ENCODE assay signal across 22 mouse cellular contexts in the genomic region with DNA sequence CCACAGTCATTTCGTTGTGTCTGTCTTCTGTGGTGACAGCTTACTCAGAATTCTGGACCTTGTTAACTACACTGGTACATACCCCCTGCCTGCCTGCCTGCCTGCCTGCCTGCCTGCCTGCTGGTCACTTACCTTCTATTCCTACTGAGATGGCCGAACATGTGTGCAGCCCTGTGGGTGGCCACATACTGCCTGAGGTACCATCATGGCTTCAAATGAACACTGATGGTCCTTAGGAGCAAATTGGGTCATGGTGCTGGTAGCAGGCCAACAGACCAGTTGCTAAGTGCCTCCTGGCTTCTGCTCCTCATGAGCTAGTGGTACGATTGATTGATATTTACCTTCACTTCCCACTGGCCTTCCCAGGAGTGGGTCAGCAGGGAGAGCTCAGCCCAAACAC. TPM values are rescaled to one million over a fixed set of nuclear protein-coding genes. Genes with fewer than 3 reads are reported as not detected.
DNase-seq lines count a peak whose midpoint lies in the region.
"Had no signal": no experiment of that assay in that cellular context is flagged by ENCODE, and none has a peak within 500 bp of the region (broad histone marks: within the 10 kb centered on the region; RNA-seq: fewer than 3 reads in every experiment).

No protein-coding gene starts in this region.

- DNase-seq in adrenal gland, postnatal 25 days, result peak; percentile 4
- no peak for DNase-seq in adrenal gland, postnatal 36 days
- peak; percentile 97 for DNase-seq in brain, adult 2 months (ENCODE audit: low read depth, low spot score)
- DNase-seq in cerebellum, adult 8-10 months, result peak; percentile 87
- DNase-seq in cerebellum, postnatal 25 days, result peak; percentile 89 to 91
- DNase-seq in spleen, postnatal 14 days (ENCODE audit: low spot score in 2 of 2), result no peak
- no peak for DNase-seq in gastrocnemius, adult 8-10 months (ENCODE audit: low spot score in 2 of 2)
- DNase-seq: forebrain, postnatal 0 days; gastrocnemius, postnatal 14 days; heart, postnatal 4 days; kidney, adult 18-20 months; kidney, postnatal 25 days; right cerebral cortex, postnatal 14 days; thymus, postnatal 14 days had no signal

RNA-seq across cellular contexts. Expression of a gene that starts 28.1 kb away (rescaled TPM):
- total RNA-seq in adrenal gland, postnatal 25 days (2021), result not detected in 2 replicates
- not detected for total RNA-seq in adrenal gland, postnatal 36 days (2021)
- not detected for total RNA-seq in gastrocnemius, adult 8-10 months (2022)
- total RNA-seq: adrenal gland, adult 2 months; CH12.LX; forebrain, postnatal 0 days; gastrocnemius, postnatal 14 days; granulocyte monocyte progenitor cell, adult 5-6 weeks; heart, postnatal 4 days; layer of hippocampus, adult 18-20 months; left cerebral cortex, adult 18-20 months; left cerebral cortex, postnatal 25 days; megakaryocyte progenitor cell, adult 5-6 weeks had no signal

RNA-seq across cellular contexts. Expression of a gene that starts 48.3 kb away (rescaled TPM):
- total RNA-seq in adrenal gland, postnatal 25 days (2021), result not detected in 2 replicates
- total RNA-seq in adrenal gland, postnatal 36 days (2021), result not detected
- total RNA-seq in gastrocnemius, adult 8-10 months (2022), result not detected
- total RNA-seq: adrenal gland, adult 2 months; CH12.LX; forebrain, postnatal 0 days; gastrocnemius, postnatal 14 days; granulocyte monocyte progenitor cell, adult 5-6 weeks; heart, postnatal 4 days; layer of hippocampus, adult 18-20 months; layer of hippocampus, postnatal 10 days; left cerebral cortex, adult 18-20 months; left cerebral cortex, postnatal 25 days; megakaryocyte progenitor cell, adult 5-6 weeks had no signal

Comparison
In these comparisons a context has a peak if more than half of its experiments do, and no peak if none do; other contexts are left out.
1. DNase-seq: peak in adrenal gland, postnatal 25 days (single experiment), brain, adult 2 months (single experiment), cerebellum, adult 8-10 months (single experiment) and cerebellum, postnatal 25 days (2 of 2); none in adrenal gland, postnatal 36 days (0 of 2), spleen, postnatal 14 days (0 of 2) and gastrocnemius, adult 8-10 months (0 of 2).